Mouse (Mus musculus) stomach, postnatal 0 days (tissue): ENCODE measurements around the gene 4932438H23Rik.

Source experiments
- CTCF ChIP-seq: IDR thresholded peaks from 2 replicates; pipeline ENCODE4 v1.5.1; 2016; ENCODE audit warnings: antibody characterized with exemption, low read depth, mild to moderate bottlenecking, moderate library complexity
- EP300 ChIP-seq: optimal IDR thresholded peaks from 2 replicates; pipeline ENCODE3; 2016; ENCODE audit warnings: antibody characterized with exemption

- TF ChIP-seq EP300 (no peak), CTCF (no peak)
Measured at GRCm38 (mm10) chr16:91126734-91127524, 32.0 kb upstream of the 4932438H23Rik start.
